ENCODE assay signal across 8 mouse cellular contexts in genomic region chr19:8839103-8839907, GRCm38 (mm10). TPM values are rescaled to one million over a fixed set of nuclear protein-coding genes. Genes with fewer than 3 reads are reported as not detected.
DNase-seq lines count a peak whose midpoint lies in the region; ATAC-seq and TF ChIP-seq lines count a peak whose summit lies in the region.

TSS of gene Gng3 (minus strand) at chr19:8839194.

- no peak for TF ChIP-seq EP300 in lung, postnatal 0 days (IDR thresholded peaks at IDR 0.05)
- TF ChIP-seq EP300 in heart, postnatal 0 days (IDR thresholded peaks at IDR 0.05; ENCODE audit: low read depth), result no peak

- intact Hi-C loops in left cerebral cortex, postnatal 36 days (cut with DNase I), result loop anchor here (2.0 to 5.0 kb wide), 2 partner anchors 19 to 113 kb away; partner anchors contain the start of genes Hnrnpul2 and Tut1

- H3K4me1 ChIP-seq in lung, postnatal 0 days (ENCODE audit: insufficient read depth, low read depth, low read length), result peaks cover 10% of the 10 kb centered on the region; the same call in 1 of the 2 replicates
- H3K4me1 ChIP-seq in heart, postnatal 0 days (ENCODE audit: control insufficient read depth, insufficient read depth), result peaks cover 22% of the 10 kb centered on the region
- H3K4me1 ChIP-seq in olfactory bulb, adult 2 months (ENCODE audit: control insufficient read depth, insufficient read depth, low read length), result peaks cover 10% of the 10 kb centered on the region

- H3K27ac ChIP-seq in lung, postnatal 0 days (ENCODE audit: low read length), result peak within 1 kb of the TSS; percentile 91; the same call in 1 of the 2 replicates
- H3K27ac ChIP-seq in heart, postnatal 0 days (ENCODE audit: low read depth), result peak within 1 kb of the TSS; percentile 94
- peak within 1 kb of the TSS; percentile 92 for H3K27ac ChIP-seq in olfactory bulb, adult 2 months (ENCODE audit: insufficient read depth, low read depth, low read length)

- DNase-seq in lung, postnatal 0 days (ENCODE audit: low spot score), result no peak
- DNase-seq in lung, postnatal 14 days, result no peak
- DNase-seq in cerebellum, postnatal 10 days, result peak; percentile 89 to 92
- DNase-seq in heart, postnatal 0 days (ENCODE audit: low spot score), result no peak
- peak; percentile 85 to 87 for DNase-seq in left cerebral cortex, postnatal 36 days (ENCODE audit: low spot score in 2 of 2)
- DNase-seq in adrenal gland, adult 8-10 months, result no peak
- DNase-seq in gastrocnemius, postnatal 4 days (ENCODE audit: low spot score in 2 of 2), result no peak

- H3K4me3 ChIP-seq in lung, postnatal 0 days (ENCODE audit: low read depth, low read length), result peak within 1 kb of the TSS; percentile 68
- H3K4me3 ChIP-seq in heart, postnatal 0 days (ENCODE audit: low read depth, low read length), result peak within 1 kb of the TSS; percentile 59
- H3K4me3 ChIP-seq in olfactory bulb, adult 2 months (ENCODE audit: insufficient read depth, low read depth, low read length), result peak within 1 kb of the TSS; percentile 62

- H3K9me3 ChIP-seq in lung, postnatal 0 days (ENCODE audit: low read length), result no peaks in the 10 kb centered on the region
- no peaks in the 10 kb centered on the region for H3K9me3 ChIP-seq in heart, postnatal 0 days (replicated peaks; ENCODE audit: control insufficient read depth, low read length)

- 74% methylated on average over 11 of the region's 11 CpGs for WGBS in lung, postnatal 0 days
- WGBS in heart, postnatal 0 days, result 65% methylated on average over 11 of the region's 11 CpGs
- WGBS in olfactory bulb, adult 2 months, result 19% methylated on average over 11 of the region's 11 CpGs

- TF ChIP-seq CTCF in lung, postnatal 0 days (IDR thresholded peaks at IDR 0.05), result no peak
- no peak for TF ChIP-seq CTCF in heart, postnatal 0 days (IDR thresholded peaks at IDR 0.05; ENCODE audit: low read depth)
- no peak for TF ChIP-seq CTCF in olfactory bulb, adult 2 months (IDR thresholded peaks at IDR 0.05; ENCODE audit: insufficient read depth, low read depth, low read length)

- peak within 1 kb of the TSS; percentile 82 for H3K4me2 ChIP-seq in lung, postnatal 0 days (replicated peaks; ENCODE audit: low read depth, low read length)
- peak within 1 kb of the TSS; percentile 97 for H3K4me2 ChIP-seq in heart, postnatal 0 days (ENCODE audit: low read depth, low read length)

- H3K9ac ChIP-seq in lung, postnatal 0 days (replicated peaks; ENCODE audit: low read depth), result peak within 1 kb of the TSS; percentile 78
- peak within 1 kb of the TSS; percentile 74 for H3K9ac ChIP-seq in heart, postnatal 0 days (replicated peaks; ENCODE audit: low read depth, low read length)

- ATAC-seq in lung, postnatal 0 days, result no peak
- ATAC-seq in heart, postnatal 0 days (ENCODE audit: insufficient read depth, low read depth), result no peak

- H3K36me3 ChIP-seq in lung, postnatal 0 days (ENCODE audit: insufficient read depth, low read length), result 0 out of 2 replicates have a peak, but pooled peaks cover 4% of the 10 kb centered on the region
- peaks cover 16% of the 10 kb centered on the region for H3K36me3 ChIP-seq in heart, postnatal 0 days (replicated peaks; ENCODE audit: control insufficient read depth, insufficient read depth, low read length)

- H3K27me3 ChIP-seq in lung, postnatal 0 days (replicated peaks; ENCODE audit: insufficient read depth, low read length), result no peaks in the 10 kb centered on the region
- H3K27me3 ChIP-seq in heart, postnatal 0 days (ENCODE audit: control insufficient read depth, insufficient read depth, low read length), result no peaks in the 10 kb centered on the region

- TF ChIP-seq POLR2A in olfactory bulb, adult 2 months (IDR thresholded peaks at IDR 0.05; ENCODE audit: insufficient read depth, low read depth, low read length), result 0 out of 2 replicates have a peak, but pooled peaks have one; percentile 33

RNA-seq across cellular contexts. Expression of gene Gng3, which starts in this region (rescaled TPM):
- 0.35 and 0.46 TPM in 2 replicates for polyA plus RNA-seq in lung, postnatal 0 days (2015; fragmentation: Nextera tagmentation; extraction: Ambion mirVana)
- not detected in 2 replicates for total RNA-seq in heart, postnatal 0 days (2014; rRNA removed; ENCODE audit: low replicate concordance)
- 0.29 and 0.48 TPM in 2 replicates for polyA plus RNA-seq in heart, postnatal 0 days (2015; fragmentation: Nextera tagmentation; extraction: Ambion mirVana)
- total RNA-seq in left cerebral cortex, postnatal 36 days (2021), result 100 to 1,000 TPM; 190 to 230 TPM
- not detected in 2 replicates for polyA plus RNA-seq in olfactory bulb, adult 2 months (2012; ENCODE audit: insufficient read depth, insufficient read length, low replicate concordance, missing spikeins)
- total RNA-seq in adrenal gland, adult 8-10 months (2022), result 1 to 10 TPM; 4.7 to 9.8 (median 8.7) TPM
- under 1 TPM; 0.17 to 0.26 TPM for total RNA-seq in gastrocnemius, postnatal 4 days (2021)

Comparison
In these comparisons a context has a peak if more than half of its experiments do, and no peak if none do; other contexts are left out.
1. RNA of gene Gng3 (total RNA-seq): 190 to 230 TPM in left cerebral cortex, postnatal 36 days; 4.7 to 9.8 TPM in adrenal gland, adult 8-10 months, 0.17 to 0.26 TPM in gastrocnemius, postnatal 4 days and not detected in heart, postnatal 0 days; every median in the first group is over 10 times any median in the second.
2. DNase-seq: peak in cerebellum, postnatal 10 days (2 of 2) and left cerebral cortex, postnatal 36 days (2 of 2); none in lung, postnatal 0 days (single experiment), lung, postnatal 14 days (single experiment), heart, postnatal 0 days (single experiment), adrenal gland, adult 8-10 months (single experiment) and gastrocnemius, postnatal 4 days (0 of 2).
3. Peak in every context shown above with its lines, with median percentiles within 50 percentile points of each other: H3K27ac ChIP-seq and H3K4me3 ChIP-seq.